Mouse (Mus musculus): Measurements from ENCODE around the gene Actr6. TPM values are rescaled to one million over a fixed set of nuclear protein-coding genes. Genes with fewer than 3 reads are reported as not detected.
"Not testable (repeated sequence)": the region's sequence is repeated elsewhere in the genome, so short reads cannot be mapped to it uniquely, and the experiment has no call there.

Actr6 gene
- total RNA-seq, 2 experiments from 2014 or later, result 18.5 to 21.8 TPM

- DNase-seq (ENCODE audit: low spot score in 2 of 2), result no peak
Measured at GRCm38 (mm10) chr10:89682157-89682556, 49.9 kb downstream of the Actr6 start.

- DNase-seq (ENCODE audit: low spot score in 2 of 2), result no peak
Measured at GRCm38 (mm10) chr10:89681706-89682105, 50.4 kb downstream of the Actr6 start.

GRCm38 (mm10) chr10:89680517-89680916 is 51.6 kb downstream of the Actr6 start:
- no peak for DNase-seq (ENCODE audit: low spot score in 2 of 2)

DNA sequence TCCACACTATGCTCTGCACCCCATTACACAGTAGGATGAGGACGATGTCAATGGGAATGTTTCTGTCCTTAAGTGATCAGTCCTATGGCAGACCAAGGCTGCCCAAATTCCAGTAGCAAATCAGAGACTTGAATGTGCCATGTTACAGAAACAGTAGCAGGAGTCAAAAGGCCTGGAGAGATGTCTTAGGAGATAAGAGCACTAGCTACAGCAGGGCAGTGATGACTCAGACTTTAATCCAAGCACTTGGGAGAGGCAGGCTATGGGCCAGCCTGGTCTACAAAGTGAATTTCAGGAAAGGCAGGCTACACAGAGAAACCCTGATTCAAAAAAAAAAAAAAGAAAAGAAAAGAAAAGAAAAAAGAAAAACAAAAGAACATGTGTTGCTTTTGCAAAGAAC is 52.6 kb downstream of the Actr6 start:
- DNase-seq (ENCODE audit: low spot score in 2 of 2), result no peak

DNA sequence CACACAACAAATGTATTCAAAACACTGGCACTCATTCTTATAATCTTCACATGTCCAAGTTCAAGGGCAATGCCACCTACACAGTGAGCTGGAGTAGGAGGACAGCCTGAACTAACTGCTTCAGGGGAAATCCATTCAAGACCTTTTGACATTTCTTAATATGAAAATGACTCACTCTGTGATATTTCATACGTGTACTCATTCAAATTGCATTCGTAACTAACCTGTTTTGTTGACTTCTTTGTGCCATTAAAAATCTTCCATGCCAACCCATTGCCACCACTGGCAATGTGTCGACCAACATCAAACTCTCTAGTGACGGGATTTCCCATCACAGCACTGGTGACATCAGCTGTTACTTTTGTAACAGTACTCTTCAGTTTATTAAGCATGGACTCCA is 54.0 kb downstream of the Actr6 start:
- no peak for DNase-seq (ENCODE audit: low spot score in 2 of 2)

GRCm38 (mm10) chr10:89676609-89677008 is 55.5 kb downstream of the Actr6 start:
- no peak for DNase-seq (ENCODE audit: low spot score in 2 of 2)

- not testable (repeated sequence) for DNase-seq (ENCODE audit: low spot score in 2 of 2)
Measured at GRCm38 (mm10) chr10:89670371-89670770, 61.7 kb downstream of the Actr6 start.

GRCm38 (mm10) chr10:89667571-89667970 is 64.5 kb downstream of the Actr6 start:
- no peak for DNase-seq (ENCODE audit: low spot score in 2 of 2)

DNA sequence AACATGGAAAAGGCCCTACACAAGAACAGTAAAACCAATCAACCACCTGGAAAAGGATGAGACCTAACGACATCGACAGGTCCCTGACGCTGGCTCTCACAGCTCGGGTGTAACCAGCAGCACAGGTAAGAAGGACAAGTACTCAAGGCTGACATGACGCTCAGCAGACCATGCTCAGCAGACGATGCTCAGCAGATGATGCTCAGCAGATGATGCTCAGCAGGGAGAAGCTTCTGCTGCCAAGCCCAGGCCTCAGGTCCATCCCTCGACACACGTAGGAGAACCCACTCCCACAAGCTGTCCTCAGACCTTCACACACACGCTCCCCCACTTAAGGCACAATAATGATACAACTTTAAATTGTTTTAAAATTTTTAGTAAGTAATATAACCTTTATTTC is 66.4 kb downstream of the Actr6 start:
- DNase-seq (ENCODE audit: low spot score in 2 of 2), result no peak

GRCm38 (mm10) chr10:89664977-89665645 is 67.0 kb downstream of the Actr6 start:
- DNase-seq (ENCODE audit: low spot score in 2 of 2), result no peak

Other genes starting within 250 kb of the Actr6 start
- 10 to 100 TPM in 1 of 2 experiments, 1 to 10 TPM in 1; 6.7 to 17.2 TPM for gene Nr1h4, start 198.7 kb downstream of the Actr6 start, total RNA-seq (2021)
- not detected for gene Slc17a8, start 111.0 kb downstream of the Actr6 start, total RNA-seq (2021)
- gene Scyl2, start 46.0 kb downstream of the Actr6 start, total RNA-seq (2021), result 10 to 100 TPM; 42.9 to 51.9 TPM
- 10 to 100 TPM; 57.3 to 75.8 TPM for gene Uhrf1bp1l, start 12.7 kb upstream of the Actr6 start, total RNA-seq (2021)
- gene Anks1b, start 141.2 kb upstream of the Actr6 start, total RNA-seq (2021), result under 1 TPM; 0.30 to 0.99 TPM